Mouse (Mus musculus): Measurements from ENCODE around the gene Basp1. TPM values are rescaled to one million over a fixed set of nuclear protein-coding genes. Genes with fewer than 3 reads are reported as not detected.
"Not testable (repeated sequence)": the region's sequence is repeated elsewhere in the genome, so short reads cannot be mapped to it uniquely, and the experiment has no call there.

Basp1 gene
- 100 to 1,000 TPM; 508 to 561 (median 536) TPM for total RNA-seq (2022)

GRCm38 (mm10) chr15:25413378-25413901, at the start of gene Basp1:
Gene Basp1, minus strand, starts transcription at chr15:25413764.
- DNase-seq (ENCODE audit: low spot score in 2 of 2): peak; percentile 48 to 49

DNA sequence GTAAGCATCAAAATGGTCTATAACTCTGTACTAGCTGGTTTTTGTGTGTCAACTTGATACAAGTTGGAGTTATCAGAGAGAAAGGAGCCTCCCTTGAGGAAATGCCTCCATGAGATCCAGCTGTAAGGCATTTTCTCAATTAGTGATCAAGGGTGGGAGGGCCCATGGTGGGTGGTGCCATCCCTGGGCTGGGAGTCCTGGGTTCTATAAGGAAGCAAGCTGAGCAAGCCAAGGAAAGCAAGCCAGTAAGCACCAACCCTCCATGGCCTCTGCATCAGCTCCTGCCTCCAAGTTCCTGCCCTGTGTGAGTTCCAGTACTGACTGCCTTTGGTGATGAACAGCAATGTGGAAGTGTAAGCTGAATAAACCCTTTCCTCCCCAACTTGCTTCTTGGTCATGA, 49.5 kb upstream of the Basp1 start:
- not testable (repeated sequence) for DNase-seq (ENCODE audit: low spot score in 2 of 2)

DNA sequence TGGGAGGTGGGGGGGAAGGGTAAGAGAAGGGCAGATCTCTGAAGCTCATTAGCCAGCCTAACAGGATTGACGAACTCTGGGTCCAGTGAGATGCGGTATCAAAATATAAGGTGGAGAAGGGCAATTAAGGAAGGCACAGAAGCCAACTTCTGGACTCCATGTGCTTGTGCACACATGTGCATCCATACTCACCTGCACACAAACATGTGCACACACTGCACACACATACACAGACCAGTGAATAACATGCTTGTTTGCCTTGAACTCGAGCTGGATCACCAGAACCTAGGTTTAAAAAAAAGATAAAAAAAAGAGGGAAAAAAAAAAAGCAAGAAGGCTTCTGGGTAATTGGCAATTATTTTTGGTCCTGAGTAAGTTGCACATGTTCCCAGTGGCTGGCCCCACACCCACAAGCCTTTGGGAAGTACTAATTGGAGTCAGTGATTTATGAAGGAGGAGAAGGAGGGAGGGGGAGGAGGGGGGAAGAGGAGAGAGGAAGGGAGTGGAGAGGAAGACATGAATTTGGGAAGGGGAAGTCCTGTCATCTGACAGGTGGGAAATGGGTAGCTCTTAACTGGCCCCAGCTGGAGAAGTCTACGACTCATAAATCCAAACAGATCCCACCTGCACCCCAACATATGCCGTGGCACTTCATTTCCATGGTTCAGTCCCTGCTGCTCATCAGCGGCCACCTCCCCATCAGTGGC, 48.6 kb upstream of the Basp1 start:
- no peak for DNase-seq (ENCODE audit: low spot score in 2 of 2)

- no peak for DNase-seq (ENCODE audit: low spot score in 2 of 2)
Measured at GRCm38 (mm10) chr15:25459901-25460300, 46.3 kb upstream of the Basp1 start.

DNA sequence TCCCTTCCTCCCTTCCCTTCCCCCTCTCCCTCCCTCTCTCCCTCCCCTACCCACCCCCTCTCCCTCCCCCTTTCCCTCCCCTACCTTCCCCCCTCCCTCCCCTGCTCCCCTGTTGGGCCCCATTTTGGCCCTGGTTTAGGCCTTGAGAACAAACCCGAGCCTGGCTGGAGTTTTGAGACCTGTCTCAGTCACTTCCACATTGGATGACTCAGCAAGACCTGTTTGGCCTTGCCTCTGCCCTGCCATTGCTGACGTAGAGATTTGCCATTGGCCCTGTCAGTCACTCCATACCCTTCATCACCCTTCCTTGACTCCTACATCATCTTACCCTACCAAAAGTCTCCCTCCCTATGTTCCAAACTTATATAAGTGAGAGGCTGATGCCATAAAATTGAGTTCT, 43.9 kb upstream of the Basp1 start:
- DNase-seq (ENCODE audit: low spot score in 2 of 2): no peak

- DNase-seq (ENCODE audit: low spot score in 2 of 2): no peak
Measured at GRCm38 (mm10) chr15:25453538-25453937, 40.0 kb upstream of the Basp1 start.

- DNase-seq (ENCODE audit: low spot score in 2 of 2): no peak
Measured at GRCm38 (mm10) chr15:25449348-25449747, 35.8 kb upstream of the Basp1 start.

- no peak for DNase-seq (ENCODE audit: low spot score in 2 of 2)
Measured at GRCm38 (mm10) chr15:25448703-25449340, 35.3 kb upstream of the Basp1 start.

DNA sequence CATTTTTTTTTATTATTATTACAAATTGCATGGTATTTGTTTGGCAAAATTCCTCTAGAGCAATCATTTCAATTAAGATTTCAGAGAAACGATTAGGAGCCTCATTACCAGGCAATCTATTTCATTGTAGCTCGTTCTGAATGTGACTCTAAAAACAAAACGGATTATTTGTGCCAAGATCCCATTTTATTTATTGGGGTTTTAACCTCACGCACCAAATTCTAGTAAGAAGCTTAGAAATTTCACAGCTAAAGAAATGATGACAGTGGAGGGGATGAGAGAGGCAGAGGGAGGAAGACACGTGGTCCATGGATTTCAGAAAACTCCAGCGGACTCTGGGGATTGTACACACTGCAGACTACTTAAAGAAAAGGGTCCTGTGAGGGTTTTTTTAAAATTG, 33.6 kb upstream of the Basp1 start:
- DNase-seq (ENCODE audit: low spot score in 2 of 2): no peak

DNA sequence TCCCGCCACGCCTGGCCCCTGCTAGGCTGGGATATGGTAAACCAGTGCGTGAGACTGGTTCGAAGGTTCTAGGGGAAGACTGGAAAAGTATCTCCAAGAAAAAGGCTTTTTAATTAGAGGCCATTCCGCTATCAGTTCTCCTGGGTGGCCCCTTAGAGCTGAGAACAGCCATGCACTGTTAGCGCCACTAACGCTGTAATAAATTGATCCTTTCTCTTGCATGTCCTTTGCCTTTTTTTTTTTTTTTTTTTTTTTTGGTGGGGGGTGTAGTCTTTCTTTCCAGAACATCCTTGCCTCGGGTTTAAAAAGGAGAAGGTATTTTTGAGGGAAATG, 32.6 kb upstream of the Basp1 start:
- no peak for DNase-seq (ENCODE audit: low spot score in 2 of 2)

DNA sequence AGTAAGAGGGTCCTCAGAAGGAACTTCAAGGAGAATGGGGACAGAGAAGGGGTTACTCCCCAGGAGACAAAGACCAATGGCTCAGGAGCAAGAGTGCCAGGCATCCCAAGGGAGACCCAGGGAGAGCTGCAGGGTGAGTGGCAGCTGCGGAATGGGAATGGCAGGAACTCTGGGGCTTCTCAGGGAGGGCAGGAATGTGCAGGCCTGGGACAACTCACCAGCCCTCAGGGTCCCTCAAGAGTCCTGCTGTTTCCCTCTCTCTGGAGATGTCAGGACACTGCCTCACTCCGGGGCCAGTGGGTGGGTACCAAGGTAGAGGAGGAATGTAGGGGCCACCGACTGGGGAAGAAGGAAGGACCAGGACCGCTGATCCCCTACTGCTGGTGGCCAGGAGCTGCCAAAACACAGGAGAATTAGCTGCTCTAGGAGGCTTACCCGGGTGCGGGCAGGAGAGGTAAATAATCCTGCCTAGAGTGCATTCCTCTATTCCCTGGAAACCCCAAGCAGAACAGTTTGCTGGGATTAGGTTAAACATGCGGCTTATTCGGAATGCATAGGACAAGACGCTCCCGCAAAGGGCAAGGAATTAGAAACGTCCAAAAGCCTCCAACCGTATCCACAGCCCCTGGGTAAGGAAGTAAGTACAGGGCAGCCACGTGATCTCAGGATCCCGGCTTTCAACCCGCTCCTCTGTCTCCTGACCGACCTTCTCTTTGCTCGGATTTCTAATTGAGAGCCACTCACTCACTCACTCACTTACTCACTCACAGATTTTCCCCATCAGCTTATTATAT, 32.0 kb upstream of the Basp1 start:
- DNase-seq (ENCODE audit: low spot score in 2 of 2): no peak

- no peak for DNase-seq (ENCODE audit: low spot score in 2 of 2)
Measured at GRCm38 (mm10) chr15:25444208-25444607, 30.6 kb upstream of the Basp1 start.

DNA sequence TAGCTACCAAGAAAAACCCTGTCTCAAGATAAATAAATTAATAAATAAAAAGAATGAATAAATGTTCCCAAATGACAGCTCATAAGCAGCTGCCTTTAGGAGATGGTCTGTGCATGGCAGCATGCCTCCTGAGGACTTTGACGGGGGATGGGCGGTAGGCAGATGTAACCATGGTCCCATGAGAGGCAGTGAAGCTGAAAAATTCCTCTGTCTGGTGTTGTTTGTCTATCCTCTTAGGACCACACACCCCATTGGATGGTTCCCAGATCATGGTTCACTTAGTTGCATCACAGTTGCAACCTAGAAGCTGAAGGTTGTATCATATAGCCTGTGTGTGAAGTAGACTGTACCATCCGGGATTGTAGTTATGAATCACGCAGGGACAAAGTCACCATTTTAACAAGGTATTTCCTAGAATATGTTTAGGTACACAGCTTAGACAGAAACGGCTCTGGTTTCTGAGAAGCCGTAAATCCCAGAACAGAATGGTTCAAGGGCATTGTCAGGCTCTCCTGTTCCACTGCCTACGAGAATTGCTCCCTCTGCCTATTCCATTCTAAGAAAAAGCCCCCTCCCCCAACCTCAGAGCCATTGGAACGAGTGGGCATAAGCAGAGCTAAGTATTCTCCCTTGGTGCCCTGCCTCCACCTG, 29.7 kb upstream of the Basp1 start:
- no peak for DNase-seq (ENCODE audit: low spot score in 2 of 2)

- DNase-seq (ENCODE audit: low spot score in 2 of 2): no peak
Measured at GRCm38 (mm10) chr15:25441868-25442185, 28.3 kb upstream of the Basp1 start.

GRCm38 (mm10) chr15:25440991-25441867, 27.7 kb upstream of the Basp1 start:
- no peak for DNase-seq (ENCODE audit: low spot score in 2 of 2)

DNA sequence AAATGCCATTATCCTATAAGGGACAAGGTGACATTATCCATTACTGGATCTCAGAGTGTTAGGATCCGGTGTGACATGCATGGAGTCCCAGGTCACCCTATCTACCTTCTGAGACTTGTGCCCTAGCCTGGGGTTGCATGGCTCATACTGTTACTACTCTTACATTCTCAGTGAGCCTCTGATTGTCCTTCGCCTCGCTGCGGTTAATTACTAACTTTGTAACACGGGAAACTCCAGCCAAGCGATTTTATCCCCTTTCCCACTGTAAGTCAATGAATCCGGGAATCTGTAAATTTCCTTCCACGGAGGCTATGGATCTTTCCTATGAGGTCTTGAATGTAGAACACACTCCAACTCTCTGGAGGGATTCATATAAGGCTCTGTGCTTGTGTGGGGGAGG, 26.8 kb upstream of the Basp1 start:
- DNase-seq (ENCODE audit: low spot score in 2 of 2): no peak

DNA sequence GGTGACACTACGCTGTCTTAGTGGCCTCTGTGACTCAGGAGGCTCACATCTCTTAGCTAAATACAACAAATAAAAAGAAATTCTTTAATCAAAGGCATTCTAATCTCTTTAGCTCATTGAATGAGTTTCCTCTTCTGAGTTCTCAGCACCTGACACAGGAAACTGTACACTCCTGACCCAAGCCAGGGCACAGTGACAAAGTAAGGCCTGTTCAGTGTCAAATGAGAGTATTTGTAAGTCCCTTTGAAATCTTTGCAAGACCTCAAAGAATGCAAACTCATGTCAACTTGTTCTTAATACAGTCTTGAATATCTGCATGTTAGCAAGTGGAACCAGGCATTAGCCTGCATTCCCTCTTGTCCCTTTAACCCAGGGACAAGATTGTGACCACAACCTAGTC, 18.8 kb upstream of the Basp1 start:
- DNase-seq (ENCODE audit: low spot score in 2 of 2): no peak

DNA sequence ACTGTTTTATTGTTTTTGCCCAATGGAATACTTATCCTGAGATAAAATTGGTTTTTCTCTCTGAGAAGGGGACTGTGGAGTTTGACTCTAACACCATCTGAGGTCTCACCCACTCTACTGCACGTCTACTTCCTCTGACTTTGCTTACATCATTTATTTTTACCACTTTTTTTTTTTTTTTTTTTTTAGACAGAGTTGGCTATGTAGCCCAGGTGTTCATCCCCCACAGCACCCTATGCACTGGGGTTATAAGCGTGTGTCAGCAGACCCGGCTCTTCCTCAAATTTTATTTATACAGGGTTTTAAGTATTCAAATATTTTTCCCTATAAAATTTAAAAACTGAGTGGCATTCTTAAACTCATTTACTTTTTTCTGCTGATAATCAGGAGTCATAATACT, 16.6 kb upstream of the Basp1 start:
- no peak for DNase-seq (ENCODE audit: low spot score in 2 of 2)

DNA sequence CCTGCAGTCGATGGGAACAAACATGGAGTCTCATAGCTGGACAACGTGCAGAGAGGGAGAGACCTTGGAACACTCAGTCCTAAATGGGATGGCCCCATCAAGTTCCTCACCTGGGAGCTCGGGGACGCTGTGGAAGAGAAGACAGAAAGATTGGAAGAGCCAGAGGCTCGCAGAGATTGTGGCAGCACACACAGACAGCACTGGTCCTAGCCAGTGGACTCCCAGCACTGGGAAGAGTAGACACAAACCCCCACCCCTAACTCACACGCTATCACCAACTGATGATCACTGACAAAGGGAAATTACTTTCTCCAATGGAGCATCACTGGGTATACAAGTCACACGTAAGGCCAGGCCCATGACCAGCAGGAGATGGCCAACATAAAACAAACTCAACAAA, 15.4 kb upstream of the Basp1 start:
- no peak for DNase-seq (ENCODE audit: low spot score in 2 of 2)

DNA sequence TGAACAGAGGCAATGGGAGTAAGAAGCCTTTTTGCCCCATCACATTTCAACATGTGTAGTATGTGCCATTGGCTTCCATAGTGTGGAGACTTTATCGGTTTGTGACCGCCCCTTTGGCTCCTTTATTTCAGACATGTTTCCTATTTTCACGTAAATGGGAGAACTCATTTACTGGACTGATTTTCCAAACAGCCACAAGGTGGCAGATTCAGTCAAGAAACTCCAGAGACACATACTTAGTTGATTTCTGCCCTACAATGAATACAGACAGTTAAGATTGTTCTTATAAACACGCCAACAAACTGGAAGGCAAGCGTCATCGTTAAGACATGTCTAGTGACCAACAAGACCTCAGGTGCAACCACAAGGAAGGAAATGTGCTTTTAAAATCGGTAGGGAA, 15.0 kb upstream of the Basp1 start:
- DNase-seq (ENCODE audit: low spot score in 2 of 2): no peak

GRCm38 (mm10) chr15:25420266-25420665, 6.7 kb upstream of the Basp1 start:
- DNase-seq (ENCODE audit: low spot score in 2 of 2): no peak

Measured in left cerebral cortex, adult 8-10 months (tissue).